In the genomic region with DNA sequence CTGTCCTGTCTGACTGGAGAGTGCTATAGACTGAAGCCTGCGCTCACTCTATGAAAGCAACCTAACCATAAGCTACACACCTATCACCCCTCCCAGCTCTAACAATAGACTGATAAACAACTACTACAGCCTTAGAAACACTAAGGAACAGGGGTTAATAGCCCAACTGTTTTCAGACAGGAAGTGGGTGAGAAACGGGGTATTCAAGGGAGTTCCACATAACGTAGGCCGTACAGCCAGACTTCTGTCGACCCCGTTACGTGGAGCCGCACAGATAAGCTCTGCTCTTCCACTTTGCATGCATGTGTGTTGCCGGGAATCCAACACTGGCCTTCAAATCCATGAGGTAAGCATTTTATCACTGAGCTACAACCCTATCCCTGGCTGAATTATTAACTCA, we compare ENCODE assay signal across 12 mouse cellular contexts. TPM values are rescaled to one million over a fixed set of nuclear protein-coding genes. Genes with fewer than 3 reads are reported as not detected.
A peak's percentile ranks its signal among the peaks of the same experiment; 100 is the strongest.
DNase-seq lines count a peak whose midpoint lies in the region; ATAC-seq and TF ChIP-seq lines count a peak whose summit lies in the region.
"Had no signal": no experiment of that assay in that cellular context is flagged by ENCODE, and none has a peak within 500 bp of the region (broad histone marks: within the 10 kb centered on the region; RNA-seq: fewer than 3 reads in every experiment).

No protein-coding gene starts in this region.

- H3K27ac ChIP-seq in kidney, embryonic 16.5 days (ENCODE audit: low read length): peak overlapping the region; percentile 68
- H3K27ac ChIP-seq in intestine, embryonic 14.5 days (ENCODE audit: low read depth): 0 out of 2 replicates have a peak overlapping the region, but pooled peaks have one; percentile 51
- H3K27ac ChIP-seq in cerebellum, adult 2 months (ENCODE audit: insufficient read depth, low read length): no peak overlapping the region
- H3K27ac ChIP-seq: lung, embryonic 15.5 days had no signal

- no peaks in the 10 kb centered on the region for H3K36me3 ChIP-seq in kidney, embryonic 16.5 days (ENCODE audit: insufficient read depth, low read length)
- peaks cover 20% of the 10 kb centered on the region for H3K36me3 ChIP-seq in E14TG2a.4 (ENCODE audit: insufficient read depth, low read length)
- H3K36me3 ChIP-seq in intestine, embryonic 14.5 days (ENCODE audit: control insufficient read depth, insufficient read depth, low read length): no peaks in the 10 kb centered on the region
- H3K36me3 ChIP-seq: heart, embryonic 12.5 days; lung, embryonic 15.5 days had no signal

- no peak overlapping the region for H3K4me2 ChIP-seq in kidney, embryonic 16.5 days (replicated peaks; ENCODE audit: low read depth, low read length)
- no peak overlapping the region for H3K4me2 ChIP-seq in intestine, embryonic 14.5 days (ENCODE audit: low read length)
- H3K4me2 ChIP-seq: heart, embryonic 12.5 days; lung, embryonic 15.5 days had no signal

- no peak for DNase-seq in kidney, adult 9 months
- DNase-seq in B cell, adult 2 months: peak; percentile 22 to 26
- no peak for DNase-seq in intestine, embryonic 14.5 days (ENCODE audit: low spot score)
- no peak for DNase-seq in adrenal gland, postnatal 36 days
- no peak for DNase-seq in cerebellum, adult 2 months
- DNase-seq in left cerebral cortex, adult 18-20 months (ENCODE audit: low spot score in 2 of 2): no peak
- DNase-seq: kidney, adult 8-10 months; thymus, postnatal 14 days had no signal

- ATAC-seq in kidney, embryonic 16.5 days (ENCODE audit: low FRiP score, low TSS enrichment): no peak
- ATAC-seq in intestine, embryonic 14.5 days (replicated peaks; ENCODE audit: low FRiP score, low TSS enrichment, low read depth): no peak

- TF ChIP-seq POLR2A in cerebellum, adult 2 months (IDR thresholded peaks at IDR 0.05; ENCODE audit: borderline replicate concordance, insufficient read depth, low read length): no peak

- no peak for TF ChIP-seq CTCF in E14TG2a.4 (conservative IDR thresholded peaks at IDR 0.05; ENCODE audit: low read length)
- no peak for TF ChIP-seq CTCF in cerebellum, adult 2 months (IDR thresholded peaks at IDR 0.05; ENCODE audit: borderline replicate concordance, insufficient read depth, low read depth, low read length)

- H3K9ac ChIP-seq in kidney, embryonic 16.5 days (replicated peaks; ENCODE audit: low read length): no peak overlapping the region
- H3K9ac ChIP-seq in intestine, embryonic 14.5 days (ENCODE audit: low read length): no peak overlapping the region
- H3K9ac ChIP-seq: heart, embryonic 12.5 days; lung, embryonic 15.5 days had no signal

- 59% methylated on average over 9 of the region's 9 CpGs for WGBS in kidney, embryonic 16.5 days
- WGBS in intestine, embryonic 14.5 days: 55% methylated on average over 9 of the region's 9 CpGs
- WGBS in cerebellum, adult 2 months: 92% methylated on average over 9 of the region's 9 CpGs

- no peak overlapping the region for H3K4me3 ChIP-seq in kidney, embryonic 16.5 days (ENCODE audit: low read length)
- peak overlapping the region; percentile 57 for H3K4me3 ChIP-seq in E14TG2a.4 (replicated peaks; ENCODE audit: low read length)
- H3K4me3 ChIP-seq in intestine, embryonic 14.5 days (ENCODE audit: low read depth, low read length): no peak overlapping the region
- H3K4me3 ChIP-seq in cerebellum, adult 2 months (replicated peaks; ENCODE audit: insufficient read depth, low read depth, low read length): no peak overlapping the region
- H3K4me3 ChIP-seq: heart, embryonic 12.5 days; lung, embryonic 15.5 days had no signal

- H3K4me1 ChIP-seq in kidney, embryonic 16.5 days (ENCODE audit: insufficient read depth, low read length): peaks cover 71% of the 10 kb centered on the region
- H3K4me1 ChIP-seq in E14TG2a.4 (replicated peaks; ENCODE audit: low read depth, low read length): peaks cover 98% of the 10 kb centered on the region
- H3K4me1 ChIP-seq in intestine, embryonic 14.5 days (replicated peaks; ENCODE audit: control insufficient read depth, insufficient read depth, low read length): peaks cover 31% of the 10 kb centered on the region
- H3K4me1 ChIP-seq in cerebellum, adult 2 months (ENCODE audit: control insufficient read depth, insufficient read depth, low read length): peaks cover 15% of the 10 kb centered on the region; the same call in 1 of the 2 replicates

- H3K9me3 ChIP-seq in kidney, embryonic 16.5 days (ENCODE audit: low read length): no peaks in the 10 kb centered on the region
- H3K9me3 ChIP-seq in E14TG2a.4 (ENCODE audit: low read length): no peaks in the 10 kb centered on the region
- no peaks in the 10 kb centered on the region for H3K9me3 ChIP-seq in intestine, embryonic 14.5 days (ENCODE audit: control insufficient read depth, low read length)
- H3K9me3 ChIP-seq: heart, embryonic 12.5 days; lung, embryonic 15.5 days had no signal

- no peaks in the 10 kb centered on the region for H3K27me3 ChIP-seq in kidney, embryonic 16.5 days (ENCODE audit: insufficient read depth, low read length)
- H3K27me3 ChIP-seq in E14TG2a.4 (ENCODE audit: insufficient read depth, low read length): no peaks in the 10 kb centered on the region
- no peaks in the 10 kb centered on the region for H3K27me3 ChIP-seq in intestine, embryonic 14.5 days (replicated peaks; ENCODE audit: control insufficient read depth, insufficient read depth, low read length)
- no peaks in the 10 kb centered on the region for H3K27me3 ChIP-seq in cerebellum, adult 2 months (ENCODE audit: control insufficient read depth, insufficient read depth, low read length)
- H3K27me3 ChIP-seq: lung, embryonic 15.5 days had no signal

RNA-seq across cellular contexts. Expression of a gene that starts 21.4 kb away (rescaled TPM):
- 12.0 and 14.3 TPM in 2 replicates for polyA plus RNA-seq in kidney, embryonic 16.5 days (2015; fragmentation: Nextera tagmentation; extraction: Ambion mirVana)
- polyA plus RNA-seq in intestine, embryonic 14.5 days (2014; fragmentation: Nextera tagmentation; extraction: Ambion mirVana): 14.5 and 15.2 TPM in 2 replicates
- 1 to 10 TPM; 1.9 to 2.2 TPM for total RNA-seq in adrenal gland, postnatal 36 days (2021)
- polyA plus RNA-seq in cerebellum, adult 2 months (2012; rRNA removed): 9.0 TPM in 2 replicates
- 10 to 100 TPM; 19.1 to 24.0 TPM for total RNA-seq in left cerebral cortex, adult 18-20 months (2021)

Comparison
In these comparisons a context has a peak if more than half of its experiments do, and no peak if none do; other contexts are left out.
1. DNase-seq: peak in B cell, adult 2 months (2 of 2); none in kidney, adult 9 months (single experiment), intestine, embryonic 14.5 days (single experiment), adrenal gland, postnatal 36 days (0 of 2), cerebellum, adult 2 months (0 of 2) and left cerebral cortex, adult 18-20 months (0 of 2).